Mouse (Mus musculus) kidney, postnatal 0 days (tissue): ENCODE data around the gene Rasgrp1. TPM values are rescaled to one million over a fixed set of nuclear protein-coding genes. Genes with fewer than 3 reads are reported as not detected.

Experiments used
- ATAC-seq: fragments of 200-750 bp; cut with Nextera tagmentation; replicated peaks from 2 replicates; pipeline ENCODE4 v1.8.0; 2017; ENCODE audit warnings: low read depth, moderate number of reproducible peaks, moderate TSS enrichment, moderate library complexity; ENCODE audit not compliant: low FRiP score
- DNase-seq: peaks from one replicate; pipeline ENCODE4 v3.0.0-alpha.2; 2016; ENCODE audit warnings: low spot score
- H3K27ac ChIP-seq: fragments of 300-500 bp; sonication (generic); 2 replicates; pipeline ENCODE4 v1.5.1; 2014; ENCODE audit warnings: mild to moderate bottlenecking
- H3K27me3 ChIP-seq: fragments of 300-500 bp; sonication (generic); 2 replicates; pipeline ENCODE4 v1.6.1; 2014; ENCODE audit warnings: low read length, mixed read lengths; ENCODE audit not compliant: insufficient read depth
- H3K36me3 ChIP-seq: fragments of 300-500 bp; sonication (generic); 2 replicates; pipeline ENCODE4 v1.6.1; 2014; ENCODE audit warnings: low read length, mixed read lengths; ENCODE audit not compliant: insufficient read depth
- H3K4me1 ChIP-seq: fragments of 300-500 bp; sonication (generic); replicated peaks from 2 replicates; pipeline ENCODE4 v1.6.1; 2014; ENCODE audit warnings: antibody characterized with exemption, low read length, mixed read lengths; ENCODE audit not compliant: insufficient read depth
- H3K4me2 ChIP-seq: fragments of 300-500 bp; sonication (generic); 2 replicates; pipeline ENCODE4 v1.6.1; 2014; ENCODE audit warnings: mild to moderate bottlenecking, low read length, moderate library complexity, mixed read lengths
- H3K4me3 ChIP-seq: fragments of 300-500 bp; sonication (generic); replicated peaks from 2 replicates; pipeline ENCODE4 v1.5.1; 2014; ENCODE audit warnings: low read depth, low read length
- H3K9ac ChIP-seq: fragments of 300-500 bp; sonication (generic); 2 replicates; pipeline ENCODE4 v1.6.1; 2014; ENCODE audit warnings: low read depth, low read length
- H3K9me3 ChIP-seq: fragments of 300-500 bp; sonication (generic); replicated peaks from 2 replicates; pipeline ENCODE4 v1.6.1; 2016; ENCODE audit warnings: low read length, inconsistent platforms, mixed read lengths
- CTCF ChIP-seq: IDR thresholded peaks from 2 replicates; pipeline ENCODE4 v1.5.1; 2016; ENCODE audit warnings: antibody characterized with exemption, low read depth, mild to moderate bottlenecking, moderate library complexity
- WGBS: fragments of 180-500 bp; shearing (Covaris S2); extraction: QIAGEN DNeasy Blood & Tissue Kit; methylation state at CpG from one replicate; pipeline ENCODE4 v1.1.7; 2014; 5-methylcytosine and 5-hydroxymethylcytosine counted together
- polyA plus RNA-seq: library from polyadenylated mRNA; unstranded; fragments of >200 nt; fragmentation: Nextera tagmentation; extraction: Ambion mirVana; gene quantifications from 2 replicates; pipeline ENCODE4 v1.2.1, GENCODE M21; 2015

Gene Rasgrp1
- polyA plus RNA-seq = 0.46 and 0.70 TPM in 2 replicates

- peak; percentile 25; the same call in 1 of the 2 replicates for TF ChIP-seq CTCF
- Histone ChIP-seq H3K4me3 (peak within 1 kb of the TSS; percentile 45), H3K27me3 (peaks cover 10% of the 10 kb centered on the region; the same call in 1 of the 2 replicates), H3K9me3 (no peaks in the 10 kb centered on the region), H3K9ac (peak within 1 kb of the TSS; percentile 31; the same call in 1 of the 2 replicates), H3K36me3 (no peaks in the 10 kb centered on the region), H3K4me2 (peak within 1 kb of the TSS; percentile 76), H3K4me1 (no peaks in the 10 kb centered on the region), H3K27ac (no peak within 1 kb of the TSS)
- peak; percentile 54; the same call in 1 of the 2 replicates for ATAC-seq
- WGBS = 1% methylated on average over 54 of the region's 56 CpGs
- no peak for DNase-seq
These were observed at the start of gene Rasgrp1 for GRCm38 (mm10) chr2:117342547-117343239. Rasgrp1 (minus strand) TSS chr2:117343001.

- no peaks in the 10 kb centered on the region for H3K36me3 ChIP-seq
- TF ChIP-seq CTCF = no peak
- no peak overlapping the region for H3K4me2 ChIP-seq
- H3K27ac ChIP-seq = no peak overlapping the region
- no peaks in the 10 kb centered on the region for H3K4me1 ChIP-seq
- no peak for DNase-seq
- H3K27me3 ChIP-seq = no peaks in the 10 kb centered on the region
- no peak overlapping the region for H3K4me3 ChIP-seq
- no peaks in the 10 kb centered on the region for H3K9me3 ChIP-seq
- 74% methylated on average over 17 of the region's 17 CpGs for WGBS
- ATAC-seq = no peak
- H3K9ac ChIP-seq = no peak overlapping the region
These were observed 47.4 kb upstream of the Rasgrp1 start for GRCm38 (mm10) chr2:117389925-117390892.

GRCm38 (mm10) chr2:117389460-117389859, 46.7 kb upstream of the Rasgrp1 start:
- H3K27me3 ChIP-seq = no peaks in the 10 kb centered on the region
- no peak for TF ChIP-seq CTCF
- no peaks in the 10 kb centered on the region for H3K9me3 ChIP-seq
- H3K9ac ChIP-seq = no peak overlapping the region
- DNase-seq (no peak), ATAC-seq (no peak)
- H3K4me3 ChIP-seq = no peak overlapping the region
- H3K4me1 ChIP-seq = no peaks in the 10 kb centered on the region
- H3K36me3 ChIP-seq = no peaks in the 10 kb centered on the region
- H3K4me2 ChIP-seq = no peak overlapping the region
- 70% methylated on average over 3 of the region's 3 CpGs for WGBS
- no peak overlapping the region for H3K27ac ChIP-seq

GRCm38 (mm10) chr2:117388121-117388520, 45.3 kb upstream of the Rasgrp1 start:
- DNase-seq (no peak), ATAC-seq (no peak)
- no peaks in the 10 kb centered on the region for H3K4me1 ChIP-seq
- no peak overlapping the region for H3K4me3 ChIP-seq
- no peaks in the 10 kb centered on the region for H3K36me3 ChIP-seq
- no peak overlapping the region for H3K9ac ChIP-seq
- TF ChIP-seq CTCF = no peak
- no peaks in the 10 kb centered on the region for H3K9me3 ChIP-seq
- 90% methylated on average over 4 of the region's 4 CpGs for WGBS
- no peak overlapping the region for H3K27ac ChIP-seq
- no peaks in the 10 kb centered on the region for H3K27me3 ChIP-seq
- H3K4me2 ChIP-seq = no peak overlapping the region

GRCm38 (mm10) chr2:117386981-117387705, 44.3 kb upstream of the Rasgrp1 start:
- DNase-seq = no peak
- Histone ChIP-seq H3K36me3 (no peaks in the 10 kb centered on the region), H3K27ac (no peak overlapping the region), H3K4me2 (no peak overlapping the region), H3K4me1 (no peaks in the 10 kb centered on the region), H3K9ac (no peak overlapping the region), H3K4me3 (no peak overlapping the region), H3K9me3 (no peaks in the 10 kb centered on the region), H3K27me3 (no peaks in the 10 kb centered on the region)
- WGBS = 84% methylated on average over 12 of the region's 12 CpGs
- ATAC-seq = no peak
- no peak for TF ChIP-seq CTCF

DNA sequence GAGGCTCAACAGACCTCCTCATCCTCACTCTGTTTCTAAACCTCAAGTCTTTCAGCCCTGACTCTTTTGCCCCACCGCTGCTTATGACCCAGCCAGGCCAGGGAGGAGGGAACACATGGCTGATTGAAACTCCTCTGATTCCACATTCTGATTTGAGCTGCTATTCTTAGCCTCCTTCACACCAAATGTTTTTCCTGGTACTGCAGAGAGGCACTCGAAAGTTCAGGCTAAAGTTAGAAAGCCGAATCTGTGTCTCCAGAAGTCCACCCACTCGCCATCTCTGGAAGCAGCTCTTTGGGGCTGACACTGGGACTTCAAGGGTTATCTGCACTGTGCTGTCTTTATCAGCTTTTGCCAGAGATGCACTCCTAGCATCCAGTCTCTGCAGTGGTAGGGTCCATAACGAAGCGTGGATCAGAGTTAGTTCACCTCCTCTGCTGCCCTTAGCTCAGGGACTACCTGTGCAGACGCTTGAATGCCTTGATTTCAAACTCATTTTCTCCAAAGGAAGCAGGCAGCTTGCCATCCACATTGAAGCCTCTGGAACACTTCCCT, 43.3 kb upstream of the Rasgrp1 start:
- Histone ChIP-seq H3K27ac (no peak overlapping the region), H3K36me3 (no peaks in the 10 kb centered on the region), H3K4me2 (no peak overlapping the region), H3K27me3 (no peaks in the 10 kb centered on the region), H3K4me1 (no peaks in the 10 kb centered on the region), H3K9ac (no peak overlapping the region), H3K4me3 (no peak overlapping the region), H3K9me3 (no peaks in the 10 kb centered on the region)
- DNase-seq (no peak), ATAC-seq (no peak)
- 70% methylated on average over 7 of the region's 7 CpGs for WGBS
- TF ChIP-seq CTCF = no peak
